Mouse (Mus musculus): ENCODE measurements around the gene Hunk. TPM values are rescaled to one million over a fixed set of nuclear protein-coding genes. Genes with fewer than 3 reads are reported as not detected.
A peak's percentile ranks its signal among the peaks of the same experiment; 100 is the strongest.

Hunk gene
- polyA plus RNA-seq, 1 experiment from 2014 or later = 8.5 TPM

DNA sequence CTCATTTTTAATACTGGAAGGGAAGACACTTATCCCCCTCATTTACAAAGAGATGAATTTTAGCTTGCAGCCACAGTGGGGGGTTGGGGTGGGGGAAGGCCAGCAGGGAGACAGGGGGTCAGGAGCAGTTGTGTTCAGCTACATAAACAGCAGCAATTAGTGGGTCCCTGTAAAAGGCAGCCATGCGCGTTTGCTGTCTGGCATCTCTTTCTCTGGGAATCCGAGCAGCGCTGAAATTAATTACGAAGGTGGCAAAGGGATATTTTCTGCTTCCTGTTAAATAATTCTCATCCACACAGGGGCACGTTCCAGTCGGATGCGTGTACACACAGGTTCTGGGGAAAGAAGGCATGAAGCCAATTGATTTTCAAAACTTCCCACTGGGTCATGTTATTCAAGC, 35.7 kb downstream of the Hunk start:
- peak; percentile 53 for ATAC-seq
- peak overlapping the region; percentile 75 for H3K27ac ChIP-seq
- peaks cover 76% of the 10 kb centered on the region for H3K4me1 ChIP-seq (replicated peaks)
- no peaks in the 10 kb centered on the region for H3K9me3 ChIP-seq
- H3K9ac ChIP-seq (replicated peaks) = peak overlapping the region; percentile 25; the same call in 1 of the 2 replicates
- WGBS = 21% methylated on average over 8 of the region's 8 CpGs
- H3K36me3 ChIP-seq = no peaks in the 10 kb centered on the region
- no peaks in the 10 kb centered on the region for H3K27me3 ChIP-seq
- H3K4me3 ChIP-seq (replicated peaks) = no peak overlapping the region
- peak overlapping the region; percentile 19 for H3K4me2 ChIP-seq (replicated peaks)

DNA sequence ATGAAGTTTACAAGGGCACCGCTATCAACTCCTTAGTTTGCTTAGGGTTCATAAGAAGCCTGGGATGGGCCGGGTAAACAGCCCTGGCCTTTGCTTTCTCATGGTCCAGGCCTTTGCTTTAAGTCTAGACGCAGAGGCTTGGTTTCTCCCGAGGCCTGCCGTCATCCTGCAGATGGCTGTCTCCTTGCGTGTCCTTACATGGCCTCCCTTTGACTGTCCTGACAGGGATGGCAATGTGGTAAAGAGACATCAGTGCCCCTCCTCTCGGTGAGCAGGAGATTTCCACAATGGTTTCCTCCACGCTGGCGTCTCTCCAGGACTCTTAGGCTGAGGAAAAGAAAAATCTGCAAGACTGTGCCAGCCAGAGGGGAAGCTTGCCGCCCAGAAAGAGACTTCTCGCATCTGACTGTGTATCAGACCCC, 36.3 kb downstream of the Hunk start:
- Histone ChIP-seq H3K27ac (peak overlapping the region; percentile 75), H3K4me1 (replicated peaks) (peaks cover 76% of the 10 kb centered on the region), H3K4me2 (replicated peaks) (no peak overlapping the region; the same call in 1 of the 2 replicates), H3K36me3 (no peaks in the 10 kb centered on the region), H3K27me3 (no peaks in the 10 kb centered on the region), H3K9me3 (no peaks in the 10 kb centered on the region), H3K9ac (replicated peaks) (peak overlapping the region; percentile 25; the same call in 1 of the 2 replicates), H3K4me3 (replicated peaks) (no peak overlapping the region)
- WGBS = 48% methylated on average over 11 of the region's 11 CpGs
- peak; percentile 24; the same call in 1 of the 2 replicates for ATAC-seq

DNA sequence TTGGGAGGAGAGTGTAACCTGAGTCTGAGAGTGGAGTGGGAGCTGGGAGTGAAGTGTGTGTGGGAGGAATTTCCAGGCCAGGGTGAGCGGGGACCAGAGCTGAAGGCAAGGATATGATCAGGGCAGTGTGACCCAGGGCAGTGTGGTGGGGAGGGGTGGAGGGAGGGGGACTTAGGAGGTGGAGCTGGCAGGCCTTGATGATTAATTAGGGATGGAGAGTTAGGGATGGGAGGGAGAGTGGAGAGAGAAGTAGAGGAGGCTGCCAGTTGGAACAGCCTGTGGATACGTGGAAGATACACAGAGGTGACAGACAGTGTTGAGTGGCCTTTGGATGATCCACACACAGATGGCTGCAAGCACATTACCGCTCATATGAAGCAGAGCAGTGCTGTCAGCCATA, 38.1 kb downstream of the Hunk start:
- 0 out of 2 replicates have a peak, but pooled peaks have one; percentile 25 for ATAC-seq
- Histone ChIP-seq H3K4me2 (replicated peaks) (no peak overlapping the region), H3K4me3 (replicated peaks) (no peak overlapping the region), H3K36me3 (no peaks in the 10 kb centered on the region), H3K27me3 (no peaks in the 10 kb centered on the region), H3K9me3 (no peaks in the 10 kb centered on the region), H3K27ac (no peak overlapping the region), H3K9ac (replicated peaks) (0 out of 2 replicates have a peak overlapping the region, but pooled peaks have one; percentile 36), H3K4me1 (replicated peaks) (peaks cover 60% of the 10 kb centered on the region)
- 60% methylated on average over 3 of the region's 3 CpGs for WGBS

DNA sequence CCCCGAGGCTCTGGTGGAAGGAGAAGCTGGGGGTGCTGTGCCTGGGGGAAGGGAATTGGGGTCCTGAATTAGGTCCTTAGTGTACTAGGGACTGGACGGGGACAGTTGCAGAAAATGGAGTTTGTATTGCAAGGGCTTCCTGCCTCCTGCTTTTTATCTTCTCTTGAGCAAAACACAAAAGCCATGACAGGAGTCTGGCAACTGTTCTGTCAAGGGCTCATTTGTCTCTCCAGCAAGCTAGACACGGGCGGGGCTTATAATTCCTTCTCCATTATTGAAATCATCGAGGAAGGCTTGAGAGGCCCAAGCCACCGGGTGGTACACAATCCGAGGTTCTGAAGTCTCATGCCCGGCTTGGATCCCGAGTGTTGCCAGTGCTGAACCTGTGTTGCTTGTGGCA, 38.6 kb downstream of the Hunk start:
- 0 out of 2 replicates have a peak overlapping the region, but pooled peaks have one; percentile 19 for H3K27ac ChIP-seq
- ATAC-seq = no peak
- 53% methylated on average over 9 of the region's 9 CpGs for WGBS

DNA sequence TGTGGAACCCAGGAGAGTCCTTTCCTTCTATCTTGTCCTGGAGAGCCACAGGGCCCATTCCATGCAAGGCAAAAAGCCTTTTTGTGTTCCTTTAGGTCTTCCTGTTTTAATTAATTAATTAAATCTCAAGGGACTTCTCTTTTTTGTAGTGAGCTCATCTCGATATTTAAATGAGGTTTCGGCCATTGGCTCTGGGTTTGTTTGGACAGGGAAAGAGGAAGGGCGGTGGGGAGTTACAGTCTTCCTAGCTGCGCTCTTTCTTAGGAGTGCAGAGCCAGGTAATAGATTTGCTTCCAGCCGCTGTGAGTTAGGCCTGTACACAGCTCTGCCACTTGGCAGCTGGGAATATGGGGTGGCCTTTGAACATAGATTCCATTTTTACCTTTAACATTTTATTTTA, 40.4 kb downstream of the Hunk start:
- Histone ChIP-seq H3K9me3 (no peaks in the 10 kb centered on the region), H3K27me3 (no peaks in the 10 kb centered on the region), H3K9ac (replicated peaks) (no peak overlapping the region), H3K4me3 (replicated peaks) (no peak overlapping the region), H3K36me3 (no peaks in the 10 kb centered on the region), H3K4me1 (replicated peaks) (peaks cover 42% of the 10 kb centered on the region), H3K27ac (no peak overlapping the region), H3K4me2 (replicated peaks) (no peak overlapping the region)
- no peak for ATAC-seq
- WGBS = 91% methylated on average over 5 of the region's 5 CpGs

More for the DNA sequence above, 38.6 kb downstream of the Hunk start:
- Histone ChIP-seq H3K4me1 (replicated peaks) (peaks cover 55% of the 10 kb centered on the region), H3K4me3 (replicated peaks) (no peak overlapping the region), H3K27me3 (no peaks in the 10 kb centered on the region), H3K36me3 (no peaks in the 10 kb centered on the region), H3K4me2 (replicated peaks) (no peak overlapping the region), H3K9ac (replicated peaks) (0 out of 2 replicates have a peak overlapping the region, but pooled peaks have one; percentile 36), H3K9me3 (no peaks in the 10 kb centered on the region)

DNA sequence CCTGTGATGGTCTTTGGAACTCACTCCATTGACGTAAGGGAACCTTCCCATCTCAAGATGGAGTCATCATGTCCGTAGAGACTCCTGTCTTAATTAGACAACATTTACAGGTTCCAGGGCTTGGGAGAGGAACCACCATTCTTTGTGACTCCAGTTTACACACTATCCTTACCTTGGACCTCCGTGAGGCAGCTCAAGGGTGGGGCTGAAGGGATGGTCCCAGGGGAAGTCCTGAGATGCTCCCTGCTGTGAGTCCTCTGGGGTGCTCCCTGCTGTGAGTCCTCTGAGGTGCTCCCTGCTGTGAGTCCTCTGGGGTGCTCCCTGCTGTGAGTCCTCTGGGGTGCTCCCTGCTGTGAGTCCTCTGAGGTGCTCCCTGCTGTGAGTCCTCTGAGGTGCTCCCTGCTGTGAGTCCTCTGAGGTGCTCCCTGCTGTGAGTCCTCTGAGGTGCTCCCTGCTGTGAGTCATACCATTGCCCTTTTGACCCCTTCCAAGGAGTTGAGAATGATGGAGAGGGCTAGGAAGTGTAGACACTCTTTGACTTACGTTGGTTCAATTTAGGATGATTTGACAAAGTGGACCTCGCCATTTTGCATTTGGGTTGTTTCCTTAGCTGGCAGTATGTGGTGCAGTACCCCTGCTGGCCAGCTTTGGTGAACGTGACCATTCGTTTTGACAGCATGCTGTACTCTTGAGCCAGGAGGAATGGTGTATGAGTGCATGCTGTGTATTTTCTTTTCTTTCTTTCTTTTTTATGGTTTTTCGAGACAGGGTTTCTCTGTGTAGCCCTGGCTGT, 42.2 kb downstream of the Hunk start:
- no peak overlapping the region for H3K9ac ChIP-seq (replicated peaks)
- WGBS = 94% methylated on average over 8 of the region's 8 CpGs
- no peak overlapping the region for H3K4me3 ChIP-seq (replicated peaks)
- H3K4me2 ChIP-seq (replicated peaks) = no peak overlapping the region
- peaks cover 10% of the 10 kb centered on the region for H3K36me3 ChIP-seq
- H3K4me1 ChIP-seq (replicated peaks) = peaks cover 24% of the 10 kb centered on the region
- H3K27me3 ChIP-seq = no peaks in the 10 kb centered on the region
- no peak for ATAC-seq
- no peak overlapping the region for H3K27ac ChIP-seq
- H3K9me3 ChIP-seq = no peaks in the 10 kb centered on the region

DNA sequence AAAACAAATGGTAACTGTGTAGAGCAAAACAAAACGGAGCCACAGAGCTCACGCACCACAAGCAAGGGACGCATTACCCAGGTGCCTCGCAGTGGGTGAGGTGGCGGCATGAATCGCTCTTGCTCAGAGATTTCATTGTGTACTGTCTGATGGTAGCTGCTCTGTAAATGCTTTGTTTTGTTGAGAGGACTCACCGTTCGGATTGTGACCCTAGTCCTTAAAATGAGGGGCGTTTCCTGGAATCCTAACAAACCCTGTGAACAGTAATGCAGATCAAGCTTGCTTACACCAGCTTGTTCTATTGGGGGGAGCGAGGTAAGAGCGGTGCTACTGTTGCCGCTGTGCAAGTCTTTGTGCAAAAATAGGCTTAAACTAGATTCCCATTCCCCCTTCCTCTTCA, 47.7 kb downstream of the Hunk start:
- Histone ChIP-seq H3K4me2 (replicated peaks) (no peak overlapping the region), H3K4me1 (replicated peaks) (peaks cover 13% of the 10 kb centered on the region), H3K9me3 (no peaks in the 10 kb centered on the region), H3K27me3 (no peaks in the 10 kb centered on the region), H3K36me3 (peaks cover 22% of the 10 kb centered on the region), H3K4me3 (replicated peaks) (no peak overlapping the region), H3K9ac (replicated peaks) (no peak overlapping the region), H3K27ac (no peak overlapping the region)
- over 99% methylated on average over 12 of the region's 12 CpGs for WGBS
- no peak for ATAC-seq

DNA sequence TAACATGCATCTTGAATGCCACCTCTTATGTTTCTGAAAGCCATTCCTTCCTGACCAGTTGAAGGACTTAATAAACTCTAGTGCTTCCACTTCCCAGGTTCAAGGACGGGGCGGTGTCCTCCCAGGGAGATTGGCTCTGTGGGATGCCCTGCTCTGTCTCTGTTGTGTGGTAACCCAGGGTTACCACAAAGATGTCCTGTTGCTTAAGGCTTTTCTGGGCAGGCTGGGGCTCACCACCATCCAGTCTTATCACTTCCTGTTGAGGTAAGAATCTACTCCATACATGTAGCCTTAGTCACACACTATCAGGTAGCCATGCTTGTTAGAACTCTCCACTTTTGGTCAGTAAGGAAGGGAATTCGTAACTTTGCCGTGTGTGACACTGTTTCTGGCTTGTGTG, 49.4 kb downstream of the Hunk start:
- Histone ChIP-seq H3K4me3 (replicated peaks) (no peak overlapping the region), H3K4me1 (replicated peaks) (peaks cover 13% of the 10 kb centered on the region), H3K9ac (replicated peaks) (no peak overlapping the region), H3K9me3 (no peaks in the 10 kb centered on the region), H3K4me2 (replicated peaks) (no peak overlapping the region), H3K27me3 (no peaks in the 10 kb centered on the region), H3K36me3 (peaks cover 30% of the 10 kb centered on the region), H3K27ac (no peak overlapping the region)
- no peak for ATAC-seq
- WGBS = 63% methylated on average over 4 of the region's 4 CpGs

DNA sequence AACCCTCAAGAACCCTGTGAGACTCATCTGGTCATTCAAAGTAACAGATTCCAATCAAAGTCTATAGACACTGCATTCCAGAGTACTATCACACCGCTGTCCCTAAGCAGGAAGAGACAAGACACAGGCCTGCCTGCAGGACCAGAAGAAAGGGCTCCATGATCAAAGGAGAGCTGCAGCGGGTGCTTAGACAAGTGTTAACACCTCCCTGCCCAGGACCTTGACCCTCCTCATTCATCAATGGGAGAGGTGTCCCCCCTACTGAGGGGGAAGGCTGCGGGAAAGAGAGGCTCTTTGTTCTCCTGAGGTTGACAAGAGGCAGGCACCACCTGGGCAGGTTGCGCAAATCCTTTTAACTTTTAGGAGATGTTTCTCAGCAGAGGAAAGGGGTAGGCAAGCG, 51.5 kb downstream of the Hunk start:
- 29% methylated on average over 5 of the region's 5 CpGs for WGBS
- no peak overlapping the region for H3K27ac ChIP-seq
- H3K27me3 ChIP-seq = no peaks in the 10 kb centered on the region
- H3K36me3 ChIP-seq = peaks cover 28% of the 10 kb centered on the region
- H3K4me1 ChIP-seq (replicated peaks) = peaks cover 17% of the 10 kb centered on the region
- no peaks in the 10 kb centered on the region for H3K9me3 ChIP-seq
- no peak overlapping the region for H3K9ac ChIP-seq (replicated peaks)
- H3K4me3 ChIP-seq (replicated peaks) = no peak overlapping the region
- H3K4me2 ChIP-seq (replicated peaks) = no peak overlapping the region
- ATAC-seq = 0 out of 2 replicates have a peak, but pooled peaks have one; percentile 46

DNA sequence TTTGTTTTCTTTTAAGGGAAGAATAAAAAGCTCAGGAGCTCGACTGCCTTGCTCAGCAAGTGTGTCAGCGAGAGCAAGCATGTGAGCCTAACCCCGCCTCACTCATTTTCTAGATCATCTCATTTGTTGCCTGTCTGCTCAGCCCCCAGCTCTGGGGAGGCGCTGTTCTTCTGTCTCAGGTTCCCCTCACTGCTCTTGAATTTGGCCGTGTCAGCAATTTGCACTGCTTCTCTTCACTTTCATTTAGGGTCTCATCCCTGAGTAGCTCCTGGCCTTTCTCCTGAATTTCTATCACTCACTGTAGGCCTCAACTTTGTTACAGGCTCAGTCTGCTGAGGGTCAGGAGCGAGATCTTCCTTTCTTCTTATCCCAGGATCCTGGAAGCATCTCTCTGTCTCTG, 53.7 kb downstream of the Hunk start:
- H3K4me1 ChIP-seq (replicated peaks) = peaks cover 24% of the 10 kb centered on the region

DNA sequence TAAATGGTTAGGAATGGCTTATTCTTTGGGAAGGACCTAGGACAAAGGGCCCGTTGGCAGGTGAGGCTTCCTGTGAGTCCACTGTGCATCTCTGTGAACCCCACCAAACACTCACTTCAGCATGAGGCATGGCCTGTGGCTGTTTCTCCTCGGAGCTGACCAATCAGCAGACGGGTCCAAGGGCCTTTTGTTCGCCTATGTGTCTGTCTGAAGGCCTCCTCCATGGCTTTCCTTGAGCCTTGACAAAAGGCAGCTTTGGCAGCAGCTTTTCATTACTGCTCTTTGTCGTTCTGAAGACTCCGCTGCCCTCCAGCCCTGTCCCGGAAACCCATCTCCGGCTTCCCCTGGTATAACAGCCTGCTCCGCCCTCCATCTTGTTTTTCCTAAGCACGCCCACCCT, 54.8 kb downstream of the Hunk start:
- Histone ChIP-seq H3K4me2 (replicated peaks) (no peak overlapping the region), H3K9me3 (no peaks in the 10 kb centered on the region), H3K4me3 (replicated peaks) (no peak overlapping the region), H3K9ac (replicated peaks) (no peak overlapping the region), H3K36me3 (peaks cover 8% of the 10 kb centered on the region), H3K27me3 (no peaks in the 10 kb centered on the region), H3K27ac (no peak overlapping the region), H3K4me1 (replicated peaks) (peaks cover 20% of the 10 kb centered on the region)
- ATAC-seq = no peak
- WGBS = 40% methylated on average over 10 of the region's 10 CpGs

More for the DNA sequence above, 53.7 kb downstream of the Hunk start:
- WGBS = 86% methylated on average over 6 of the region's 6 CpGs
- Histone ChIP-seq H3K4me3 (replicated peaks) (no peak overlapping the region), H3K4me2 (replicated peaks) (no peak overlapping the region), H3K27ac (no peak overlapping the region), H3K9ac (replicated peaks) (no peak overlapping the region), H3K27me3 (no peaks in the 10 kb centered on the region), H3K9me3 (no peaks in the 10 kb centered on the region), H3K36me3 (peaks cover 11% of the 10 kb centered on the region)
- ATAC-seq = no peak

DNA sequence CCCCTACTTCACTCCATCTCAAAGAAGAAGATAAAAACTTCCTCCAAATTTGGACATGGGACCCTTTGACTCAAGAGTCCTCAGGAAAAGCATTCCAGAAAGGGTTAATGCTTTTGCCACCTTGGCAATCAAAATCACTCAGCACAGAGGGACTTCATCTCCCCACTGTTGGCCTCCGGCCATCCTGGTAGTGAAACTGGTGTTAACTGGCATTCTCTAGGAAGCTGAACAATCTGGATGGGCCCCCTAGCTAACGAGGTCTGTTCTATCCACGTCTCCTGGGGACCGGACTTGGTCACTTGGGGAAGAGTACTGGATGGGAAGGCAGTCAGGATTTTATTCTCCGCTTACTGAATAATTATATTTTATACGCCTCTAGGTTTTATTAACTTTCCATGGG, 57.2 kb downstream of the Hunk start:
- no peak overlapping the region for H3K4me2 ChIP-seq (replicated peaks)
- no peak overlapping the region for H3K4me3 ChIP-seq (replicated peaks)
- no peak for ATAC-seq
- peaks cover 8% of the 10 kb centered on the region for H3K36me3 ChIP-seq
- H3K27ac ChIP-seq = no peak overlapping the region
- H3K27me3 ChIP-seq = no peaks in the 10 kb centered on the region
- WGBS = 52% methylated on average over 6 of the region's 6 CpGs
- no peak overlapping the region for H3K9ac ChIP-seq (replicated peaks)
- peaks cover 10% of the 10 kb centered on the region; the same call in 1 of the 2 replicates for H3K4me1 ChIP-seq (replicated peaks)
- H3K9me3 ChIP-seq = no peaks in the 10 kb centered on the region

Data from midbrain, embryonic 13.5 days (tissue).